ENCODE assay signal across 23 mouse cellular contexts in genomic region chr12:109628887-109629286, GRCm38 (mm10). TPM values are rescaled to one million over a fixed set of nuclear protein-coding genes. Genes with fewer than 3 reads are reported as not detected.
DNase-seq lines count a peak whose midpoint lies in the region; ATAC-seq and TF ChIP-seq lines count a peak whose summit lies in the region.
"Had no signal": no experiment of that assay in that cellular context is flagged by ENCODE, and none has a peak within 500 bp of the region (broad histone marks: within the 10 kb centered on the region; RNA-seq: fewer than 3 reads in every experiment).

No protein-coding gene starts in this region.

- peak; percentile 36 for DNase-seq in NIH3T3 (ENCODE audit: low read depth)
- DNase-seq in heart, adult 9 months (ENCODE audit: low spot score in 2 of 2), result no peak
- DNase-seq in thymus, adult 18-20 months, result no peak
- DNase-seq: adrenal gland, adult 2 months; adrenal gland, postnatal 10 days; adrenal gland, postnatal 25 days; B cell, adult 2 months; cerebellum, adult 11 months; cerebellum, adult 18-20 months; cerebellum, adult 8-10 months; cerebellum, adult 9-11 months; cerebellum, postnatal 14 days; cerebellum, postnatal 36 days; embryo, embryonic 11 days; forebrain, postnatal 0 days had no signal

- ATAC-seq in liver, embryonic 12.5 days, result no peak
- ATAC-seq: forebrain, embryonic 13.5 days; forebrain, embryonic 15.5 days; forebrain, postnatal 0 days had no signal

- H3K27me3 ChIP-seq in C2C12 (ENCODE audit: control insufficient read depth, insufficient read depth, insufficient read length), result no peaks in the 10 kb centered on the region
- H3K27me3 ChIP-seq in liver, embryonic 12.5 days (replicated peaks), result no peaks in the 10 kb centered on the region
- H3K27me3 ChIP-seq: embryonic facial prominence, embryonic 13.5 days; embryonic facial prominence, embryonic 15.5 days; forebrain, embryonic 13.5 days; forebrain, embryonic 15.5 days had no signal

- no peak overlapping the region for H3K4me3 ChIP-seq in C2C12 (ENCODE audit: insufficient read depth, poor library complexity, severe bottlenecking)
- no peak overlapping the region for H3K4me3 ChIP-seq in liver, embryonic 12.5 days
- H3K4me3 ChIP-seq: embryonic facial prominence, embryonic 13.5 days; embryonic facial prominence, embryonic 15.5 days; erythroblast, embryonic 14.5 days; forebrain, embryonic 10.5 days; forebrain, embryonic 13.5 days; forebrain, embryonic 15.5 days had no signal

- 72% methylated on average over 1 of the region's 1 CpGs for WGBS in liver, embryonic 12.5 days (ENCODE audit: insufficient replicate concordance)

- no peaks in the 10 kb centered on the region for H3K36me3 ChIP-seq in C2C12 (ENCODE audit: control insufficient read depth, insufficient read depth)
- H3K36me3 ChIP-seq in liver, embryonic 12.5 days, result no peaks in the 10 kb centered on the region

- no peaks in the 10 kb centered on the region for H3K4me1 ChIP-seq in liver, embryonic 12.5 days
- H3K4me1 ChIP-seq: embryonic facial prominence, embryonic 13.5 days; embryonic facial prominence, embryonic 15.5 days; forebrain, embryonic 15.5 days had no signal

- H3K4me2 ChIP-seq in liver, embryonic 12.5 days, result no peak overlapping the region
- H3K4me2 ChIP-seq: embryonic facial prominence, embryonic 13.5 days; embryonic facial prominence, embryonic 15.5 days; forebrain, embryonic 13.5 days; forebrain, embryonic 15.5 days had no signal

- no peak for TF ChIP-seq CTCF in C2C12 (IDR thresholded peaks at IDR 0.05; ENCODE audit: control insufficient read depth, insufficient read depth, insufficient read length)

- no peak overlapping the region for H3K9ac ChIP-seq in liver, embryonic 12.5 days
- H3K9ac ChIP-seq: embryonic facial prominence, embryonic 13.5 days; embryonic facial prominence, embryonic 15.5 days; forebrain, embryonic 13.5 days; forebrain, embryonic 15.5 days; forebrain, postnatal 0 days had no signal

- no peak overlapping the region for H3K27ac ChIP-seq in liver, embryonic 12.5 days
- H3K27ac ChIP-seq: embryonic facial prominence, embryonic 13.5 days; embryonic facial prominence, embryonic 15.5 days; forebrain, embryonic 10.5 days; forebrain, embryonic 13.5 days; forebrain, embryonic 15.5 days had no signal

- no peaks in the 10 kb centered on the region for H3K79me2 ChIP-seq in C2C12 (ENCODE audit: control insufficient read depth, insufficient read depth)

- no peaks in the 10 kb centered on the region for H3K79me3 ChIP-seq in C2C12 (ENCODE audit: low read depth)

- no peak overlapping the region for H3ac ChIP-seq in C2C12 (ENCODE audit: control insufficient read depth, insufficient read length, low read depth)

- no peaks in the 10 kb centered on the region for H3K9me3 ChIP-seq in liver, embryonic 12.5 days (replicated peaks)
- H3K9me3 ChIP-seq: embryonic facial prominence, embryonic 13.5 days; embryonic facial prominence, embryonic 15.5 days; forebrain, embryonic 10.5 days; forebrain, embryonic 13.5 days; forebrain, embryonic 15.5 days had no signal

TF ChIP-seq in C2C12, 6 proteins besides CTCF, POLR2A, EP300 and RAD21:
- TF ChIP-seq CEBPB (IDR thresholded peaks at IDR 0.05; ENCODE audit: low read depth) (no peak), USF1 (IDR thresholded peaks at IDR 0.05; ENCODE audit: low read depth) (no peak), FOSL1 (IDR thresholded peaks at IDR 0.05; ENCODE audit: insufficient read depth, low read length, poor library complexity, severe bottlenecking) (peak; percentile 59), MYOG (IDR thresholded peaks at IDR 0.05; ENCODE audit: control insufficient read depth, extremely low read depth, insufficient read length) (no peak), MYOD1 (IDR thresholded peaks at IDR 0.05; ENCODE audit: control insufficient read depth, insufficient read length, low read depth) (no peak), MAX (IDR thresholded peaks at IDR 0.05) (no peak)

RNA-seq across cellular contexts. Expression of gene Rtl1, which starts 28.8 kb away (rescaled TPM):
- not detected for polyA plus RNA-seq in C2C12 (2012; fragmentation: generic; extraction: Trizol)
- polyA plus RNA-seq in liver, embryonic 12.5 days (2016; fragmentation: Nextera tagmentation; extraction: Ambion mirVana), result 1.2 and 1.4 TPM in 2 replicates
